Mouse (Mus musculus) adipocyte (in vitro differentiated cells): ENCODE results near the gene Micu1.

Experiments
- DNase-seq: peaks from one replicate; pipeline ENCODE4 v3.0.0-alpha.2; 2016; ENCODE audit warnings: low spot score

Gene Micu1

DNA sequence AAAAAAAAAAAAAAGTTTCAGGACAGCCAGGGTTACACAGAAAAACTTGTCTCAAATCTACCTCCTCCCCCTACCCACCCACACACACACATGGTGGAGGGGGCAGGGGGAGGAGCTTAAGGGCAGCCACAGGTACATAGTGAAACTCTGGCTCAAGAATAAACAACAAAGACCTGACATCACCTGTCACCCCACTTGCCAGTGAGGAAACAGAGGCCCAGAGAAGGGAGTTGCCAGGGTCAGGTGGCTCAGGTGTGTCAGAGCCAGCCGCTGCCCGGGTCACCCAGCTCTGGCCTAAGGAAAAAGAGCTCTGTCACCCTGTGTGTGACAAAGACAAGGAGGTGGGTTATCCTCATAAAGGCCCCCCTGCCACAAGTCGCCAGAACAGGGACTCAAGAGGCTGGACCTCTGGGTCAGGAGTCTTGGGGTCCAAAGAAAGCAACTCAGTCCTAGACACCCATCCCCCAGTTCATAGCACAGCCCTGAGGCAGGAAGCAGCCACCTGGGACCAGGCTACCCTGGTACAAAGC, 204.9 kb downstream of the Micu1 start:
- DNase-seq: no peak

DNA sequence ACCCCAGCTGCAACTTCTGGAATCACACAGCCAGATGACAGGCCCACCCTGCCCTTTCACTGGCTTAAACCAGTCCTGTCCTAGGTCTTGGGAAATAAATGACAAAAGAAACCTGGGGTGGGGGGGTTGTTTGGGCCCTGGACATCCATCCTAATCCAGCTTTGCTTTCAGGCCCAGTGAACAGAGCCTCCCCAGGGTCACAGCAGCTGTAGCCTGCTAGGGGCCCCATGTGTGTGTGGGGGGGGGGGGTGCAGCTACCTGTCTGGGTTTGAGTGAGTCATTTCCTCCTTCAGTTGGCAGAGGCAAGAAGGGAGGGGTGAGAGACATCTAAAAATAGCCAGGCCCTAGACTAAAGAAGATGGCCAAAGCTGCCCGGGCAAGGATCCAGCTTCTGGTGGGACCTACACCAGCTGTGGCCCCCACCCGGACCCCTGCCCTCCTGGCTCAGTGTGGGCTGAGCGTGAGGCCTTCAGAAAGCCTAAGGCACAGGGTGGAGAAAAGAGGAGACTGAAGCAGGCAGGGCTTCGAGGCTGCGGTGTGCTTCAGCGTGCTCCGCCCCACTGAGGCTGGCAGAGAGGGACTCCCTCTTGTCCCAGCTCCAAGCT, 205.5 kb downstream of the Micu1 start:
- peak; percentile 54 for DNase-seq

DNA sequence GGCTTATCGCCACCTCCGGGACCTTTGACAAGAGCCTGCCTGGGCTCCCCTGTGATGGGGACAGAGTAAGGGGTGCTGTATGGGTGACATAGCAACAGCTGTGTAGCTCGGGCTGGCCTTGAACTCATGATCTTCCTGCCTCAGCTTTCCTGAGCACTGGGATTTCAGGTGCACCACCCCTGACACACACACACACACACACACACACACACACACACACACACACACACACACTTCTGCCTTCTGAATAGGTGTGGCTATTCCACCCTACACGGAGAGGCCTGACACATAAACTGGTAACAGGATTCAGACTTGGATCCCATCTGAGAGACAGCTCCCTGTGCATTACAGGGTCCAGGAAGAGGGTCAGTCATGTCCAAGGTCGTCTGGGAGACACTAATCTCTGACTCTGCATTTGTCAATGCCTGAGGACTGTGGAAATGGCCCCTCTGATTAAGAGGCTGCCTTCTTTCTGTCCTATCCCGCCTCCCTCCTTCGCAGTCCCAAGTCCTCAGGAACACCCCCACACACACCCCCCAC, 206.6 kb downstream of the Micu1 start:
- no peak for DNase-seq

DNA sequence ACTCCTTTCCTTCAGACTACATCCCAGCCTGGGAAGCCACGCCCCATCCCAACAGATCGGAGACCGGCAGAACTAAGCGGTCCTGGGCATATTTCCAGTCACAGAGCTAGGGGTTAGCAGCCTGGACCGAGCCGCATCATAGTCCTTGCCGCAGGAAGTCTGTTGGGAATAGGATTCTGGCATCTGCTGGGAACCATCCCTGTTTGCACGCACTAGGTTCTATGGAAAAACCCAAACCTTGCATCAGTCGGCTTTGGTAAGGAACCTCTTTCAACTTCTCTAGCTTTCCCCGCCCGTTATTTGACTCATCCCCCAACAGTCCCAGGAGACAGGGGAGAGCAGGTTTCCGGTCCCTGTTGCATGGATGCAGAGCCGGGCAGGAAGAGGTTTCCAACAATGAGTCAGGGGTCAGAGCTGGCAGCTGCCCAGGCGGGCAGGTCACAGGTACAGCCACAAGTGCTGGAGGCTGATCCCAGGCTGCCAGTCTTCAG, 207.1 kb downstream of the Micu1 start:
- peak; percentile 55 for DNase-seq

DNA sequence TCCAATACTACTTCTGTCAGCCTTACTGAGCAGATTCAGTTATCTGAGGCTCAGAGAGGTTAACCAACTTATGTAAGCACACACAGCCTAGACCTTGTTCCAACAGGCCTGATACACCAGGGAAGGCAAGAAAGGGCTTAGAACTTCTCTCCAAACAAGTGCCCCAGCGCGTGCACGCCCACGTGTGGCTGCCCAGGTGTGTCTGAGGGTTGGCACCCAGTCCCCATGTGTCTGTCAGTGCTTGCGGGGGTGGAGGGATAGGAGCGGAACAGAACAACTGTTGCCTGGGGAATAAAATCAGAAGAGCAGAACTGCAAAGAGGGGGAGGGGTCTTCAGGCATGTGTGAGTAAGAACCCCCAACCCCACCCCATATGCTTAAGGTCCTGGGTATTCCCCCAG, 208.8 kb downstream of the Micu1 start:
- no peak for DNase-seq

DNA sequence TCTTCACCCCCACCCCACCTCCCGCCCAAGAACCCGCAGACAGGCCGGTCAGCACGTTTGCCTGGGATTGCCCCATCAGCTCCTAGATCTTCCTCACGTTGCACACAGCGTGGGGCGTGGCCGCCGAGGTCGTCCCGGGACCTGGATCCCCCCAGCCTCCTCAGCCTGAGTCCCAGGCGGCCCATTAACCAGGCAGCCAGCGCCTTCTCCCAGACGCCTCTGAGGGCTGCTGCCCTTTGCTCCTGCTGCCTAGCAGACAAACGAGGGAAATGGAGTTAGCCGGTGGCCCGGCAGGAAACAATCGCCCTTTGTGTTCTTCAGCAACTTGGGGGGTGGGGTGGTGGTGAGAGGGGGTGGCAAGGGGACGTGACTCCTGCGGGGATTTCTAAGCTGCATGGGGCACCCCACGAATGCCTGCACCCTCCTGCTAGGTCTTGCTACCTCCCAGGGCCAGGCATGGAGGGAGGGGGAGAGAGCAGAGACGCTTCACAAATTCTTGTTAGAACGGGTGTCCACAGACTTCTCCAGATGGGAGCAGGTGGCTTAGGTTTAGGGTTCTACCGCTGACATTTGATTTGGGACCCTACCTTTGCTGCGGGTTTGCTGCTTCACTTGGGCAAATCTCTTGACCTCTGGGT, 209.4 kb downstream of the Micu1 start:
- DNase-seq: no peak
